Mouse (Mus musculus) thymus, postnatal 36 days (tissue): ENCODE results near the gene Rtn4rl1.
A peak's percentile ranks its signal among the peaks of the same experiment; 100 is the strongest.
"Not testable (repeated sequence)": the region's sequence is repeated elsewhere in the genome, so short reads cannot be mapped to it uniquely, and the experiment has no call there.

Experiments
- DNase-seq, 2 experiments: peaks; one replicate each; pipeline ENCODE4 v3.0.0; 2022; ENCODE audit warnings: mixed read lengths in 2 of 2

The Rtn4rl1 gene

DNA sequence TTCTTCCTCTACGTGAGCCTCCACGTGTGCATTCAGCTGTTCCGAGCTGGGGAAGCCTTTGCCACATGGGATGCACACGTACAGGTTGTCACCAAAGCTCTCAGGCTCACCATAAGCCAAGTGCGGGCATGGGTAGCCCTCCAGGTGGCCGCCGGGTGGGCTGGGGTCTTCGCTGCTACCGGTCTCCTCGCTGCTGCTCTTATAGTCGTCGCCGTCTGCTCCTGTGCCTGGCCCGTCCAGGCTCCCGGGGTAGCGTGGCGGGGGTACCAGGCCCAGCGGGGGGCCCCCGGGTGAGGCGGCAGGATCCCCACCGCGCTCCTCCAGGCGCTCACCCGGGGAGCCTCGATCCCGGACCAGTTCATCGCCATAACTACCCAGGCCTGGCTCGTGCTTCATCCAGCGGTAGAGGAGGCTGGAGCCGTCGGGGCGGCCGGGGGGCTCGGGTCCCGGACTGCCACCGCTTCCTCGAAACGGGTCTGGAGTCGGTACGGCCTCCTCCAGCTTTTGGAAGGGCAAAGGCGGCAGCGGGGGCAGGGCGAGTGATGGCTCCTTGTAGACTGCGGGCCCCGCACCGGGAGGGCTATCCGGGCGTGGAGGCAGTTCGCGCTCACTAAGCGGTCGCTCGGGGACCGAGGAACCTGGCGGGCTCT, 27.3 kb upstream of the Rtn4rl1 start:
- peak in 1 of 2 experiments; percentile 37 for DNase-seq

DNA sequence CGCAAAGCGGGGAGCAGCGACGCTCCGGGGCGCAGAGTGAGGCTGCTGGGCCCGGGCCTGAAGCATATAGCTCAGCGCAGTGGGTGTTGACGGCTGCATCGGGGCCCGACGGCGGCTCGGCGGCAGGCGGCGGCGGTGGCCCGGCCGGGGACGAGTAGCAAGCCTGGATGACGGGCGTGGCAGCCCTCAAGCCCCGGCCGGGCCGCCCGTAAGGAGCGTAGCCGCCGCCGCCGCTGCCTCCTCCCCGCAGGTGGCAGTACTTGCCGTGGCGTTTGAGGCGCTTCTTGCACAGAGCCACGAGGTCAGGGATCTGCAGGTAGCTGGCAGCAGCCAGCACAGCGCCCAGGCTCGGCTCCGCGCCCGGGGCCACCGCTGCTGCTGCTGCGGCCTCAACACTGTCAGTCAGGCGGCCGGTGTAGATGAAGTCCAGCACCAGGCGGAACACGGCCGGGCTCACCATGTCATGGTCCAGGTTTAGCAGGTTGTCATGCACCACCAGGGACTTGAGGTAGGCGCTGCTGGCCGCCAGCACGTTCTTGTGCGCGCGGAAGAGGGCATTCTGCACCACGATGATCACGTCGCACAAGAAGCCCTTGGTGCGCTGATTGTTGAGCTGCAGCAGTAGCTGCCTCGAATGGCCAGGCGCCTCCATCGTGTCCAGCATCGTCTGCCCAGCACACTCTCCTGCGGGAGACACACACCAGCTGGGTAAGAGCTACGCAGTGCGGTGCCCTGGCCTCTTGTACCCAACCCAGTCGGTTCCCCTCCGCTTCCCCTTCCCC, 26.5 kb upstream of the Rtn4rl1 start:
- peak; percentile 51 to 60 for DNase-seq

DNA sequence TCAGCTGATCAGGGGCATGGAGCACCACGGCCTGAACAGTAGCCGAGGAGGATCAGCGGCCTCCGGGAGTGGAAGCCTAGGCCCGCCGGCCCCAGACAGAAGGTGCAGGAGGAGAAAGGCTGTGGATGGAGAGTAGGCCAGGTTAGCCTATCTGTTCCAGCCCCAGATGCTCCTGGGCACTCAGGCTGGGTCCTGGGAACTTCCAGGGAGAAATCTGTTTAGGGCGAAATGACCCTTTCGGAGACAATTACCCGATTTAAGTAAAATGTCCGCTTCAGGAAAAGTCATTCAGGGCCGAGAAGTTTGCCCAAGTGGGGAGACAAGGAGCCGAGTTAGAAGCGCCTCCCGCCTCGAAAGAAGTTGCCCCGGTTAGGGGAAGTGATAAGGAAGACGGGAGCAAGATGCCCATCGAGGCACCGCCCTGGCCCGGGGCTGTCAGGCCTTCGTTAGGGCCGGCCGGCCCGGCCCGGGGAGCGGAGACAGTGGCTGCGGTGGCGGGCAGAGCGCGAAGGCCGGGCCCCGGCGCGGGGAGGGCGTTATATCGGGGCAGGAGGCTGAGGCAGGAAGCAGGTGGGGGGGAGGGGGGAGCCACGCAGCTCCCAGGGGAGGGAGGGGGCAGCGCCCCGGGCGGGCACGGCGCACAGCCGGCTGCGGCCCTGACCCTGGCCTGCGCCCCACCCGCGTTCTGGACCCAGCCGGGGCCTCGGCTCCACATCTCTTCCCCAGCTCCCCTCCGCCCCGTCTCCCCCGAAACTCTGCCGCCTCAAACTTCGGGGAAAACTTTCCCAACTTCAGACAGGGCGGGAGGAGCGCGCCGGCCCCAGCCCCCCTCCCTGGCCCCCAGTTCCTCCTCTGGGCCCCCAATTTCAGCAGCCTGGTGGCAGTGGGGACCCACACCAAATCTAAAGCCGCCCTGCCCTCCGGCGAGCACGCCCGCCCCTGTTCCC, 25.7 kb upstream of the Rtn4rl1 start:
- peak; percentile 29 to 52 for DNase-seq

DNA sequence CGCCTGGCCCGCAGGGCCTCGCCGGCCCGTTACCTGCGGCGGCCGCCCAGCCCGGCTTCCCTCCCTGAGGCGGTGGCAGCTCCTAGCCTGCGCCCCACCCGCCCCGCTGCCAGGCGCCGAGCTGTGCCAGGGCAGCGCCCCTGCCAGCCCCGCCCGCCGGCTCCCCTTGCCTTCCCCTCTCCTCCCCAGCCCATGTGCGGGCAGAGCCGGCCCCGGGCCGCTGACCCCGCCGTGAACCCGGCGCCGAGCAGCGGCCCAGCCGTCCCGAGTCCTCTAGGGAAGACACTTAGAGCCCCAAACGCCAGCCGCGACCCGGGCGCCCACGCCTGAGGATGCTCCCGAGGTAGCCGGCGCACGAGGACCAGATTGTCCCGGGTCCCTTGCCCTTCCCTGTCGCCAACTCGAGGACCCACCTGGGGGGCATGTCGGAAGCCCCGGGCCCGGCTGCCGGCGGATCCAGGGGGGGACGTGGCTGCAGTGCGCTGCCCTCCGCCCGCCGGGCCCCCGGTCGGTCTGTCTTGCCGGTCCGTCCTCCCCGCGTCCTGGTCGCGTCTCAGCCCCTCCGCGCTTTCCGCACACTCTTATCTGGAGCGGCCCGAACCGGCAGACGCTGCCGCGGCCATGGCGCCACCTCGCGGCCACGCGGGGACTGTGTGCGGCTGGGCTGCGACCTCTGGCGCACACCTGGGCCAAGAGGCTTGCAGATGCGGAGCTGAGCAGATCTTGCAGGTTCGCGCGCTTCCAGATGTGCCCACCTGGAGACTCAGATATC, 24.8 kb upstream of the Rtn4rl1 start:
- DNase-seq, result peak; percentile 84 to 85

DNA sequence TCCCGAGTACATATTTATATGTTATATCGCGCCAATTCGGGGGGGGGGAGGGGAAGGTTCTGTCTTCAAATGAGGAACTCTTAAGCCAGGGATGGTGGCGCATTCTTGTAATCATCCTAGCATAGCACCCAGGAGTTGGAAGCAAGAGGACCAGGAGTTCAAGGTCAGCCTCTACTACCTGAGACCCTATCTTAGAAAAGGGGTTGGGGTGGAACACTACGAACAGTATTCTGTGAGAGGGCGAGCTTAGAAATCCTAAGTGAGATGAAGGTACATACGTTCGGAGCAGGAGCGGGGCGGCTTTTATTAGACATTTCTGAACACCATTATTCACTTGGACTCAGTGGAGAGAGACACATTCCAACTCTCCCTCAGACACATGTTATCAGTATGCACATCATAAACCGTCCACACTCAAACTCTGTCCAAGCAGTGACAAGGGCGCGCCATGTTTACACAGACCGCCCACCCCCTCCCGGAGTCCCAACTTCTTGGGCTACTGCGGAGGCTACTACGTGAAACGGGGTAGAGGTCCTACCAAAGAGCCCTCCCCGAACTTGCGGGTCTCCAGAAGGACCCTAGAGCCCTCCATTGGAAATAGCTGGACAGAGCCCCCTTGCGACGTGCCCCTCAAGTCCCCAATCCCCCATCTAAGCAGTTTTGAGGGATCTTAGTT, 24.0 kb upstream of the Rtn4rl1 start, which contains the start of gene Hic1:
TSS of gene Hic1 (minus strand) at position 115 of the 676 bp plus-strand sequence.
- DNase-seq, result no peak

DNA sequence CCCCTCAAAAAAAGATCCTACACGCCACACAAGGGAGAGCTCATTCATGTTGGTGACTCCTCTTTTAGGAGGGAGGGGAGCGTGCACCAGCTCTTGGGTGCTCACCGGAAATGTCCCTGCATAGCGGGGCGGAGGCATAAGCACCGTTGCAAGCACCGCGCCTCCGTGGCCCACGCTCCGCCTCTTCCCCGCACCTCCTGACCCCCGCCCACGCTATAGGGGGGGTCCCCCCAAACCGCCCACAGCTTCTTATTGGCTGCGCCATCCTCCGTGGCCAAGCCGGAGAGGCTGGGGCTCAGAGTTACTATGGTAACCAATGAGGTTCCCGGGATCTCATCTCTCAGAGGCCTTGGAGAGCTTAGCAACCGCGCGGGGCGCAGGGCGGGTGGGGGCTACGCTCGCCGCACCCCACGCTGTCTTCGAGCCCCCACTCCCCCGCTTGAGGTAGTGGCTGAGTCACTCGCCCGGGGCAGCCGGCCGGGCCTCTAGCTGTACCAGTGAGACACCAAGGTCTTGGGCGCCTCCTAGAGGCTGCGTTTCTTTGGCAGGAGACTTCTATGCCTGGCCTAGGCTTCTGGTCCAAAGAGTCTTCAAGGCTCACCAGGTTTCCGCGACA, 23.3 kb upstream of the Rtn4rl1 start:
- DNase-seq, result peak; percentile 85 to 89

DNA sequence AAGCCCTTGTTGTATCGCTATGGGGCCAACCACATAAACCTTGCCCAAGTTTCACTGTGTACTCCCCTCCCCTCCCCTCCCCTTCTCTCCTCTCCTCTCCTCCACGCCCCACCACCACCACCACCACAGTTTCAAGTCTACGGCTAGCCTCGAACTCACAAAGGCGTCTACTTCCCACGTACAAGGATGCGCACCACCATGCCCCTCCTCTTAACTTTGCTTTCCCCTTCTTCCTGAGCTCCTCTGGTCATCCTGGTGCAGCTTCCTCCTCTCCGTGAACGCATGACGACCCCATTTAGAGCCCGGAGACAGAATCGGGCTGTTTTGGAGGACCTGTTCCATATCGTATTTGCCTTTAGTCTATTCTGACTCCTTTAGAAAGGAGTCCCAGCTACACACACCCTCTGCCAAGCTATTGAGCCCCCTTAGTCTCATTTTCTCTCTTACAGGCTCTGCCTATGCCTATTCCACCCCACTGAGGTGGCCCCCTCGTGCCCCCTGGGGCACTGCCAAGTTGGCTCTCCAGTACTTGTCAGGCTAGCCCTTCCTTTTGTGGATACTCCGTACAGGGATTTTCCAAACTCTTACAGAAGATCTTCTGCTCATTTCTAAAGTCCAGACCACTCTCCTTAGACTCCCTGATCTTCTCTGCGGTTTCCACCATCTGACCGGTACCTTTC, 22.3 kb upstream of the Rtn4rl1 start:
- DNase-seq, result no peak

DNA sequence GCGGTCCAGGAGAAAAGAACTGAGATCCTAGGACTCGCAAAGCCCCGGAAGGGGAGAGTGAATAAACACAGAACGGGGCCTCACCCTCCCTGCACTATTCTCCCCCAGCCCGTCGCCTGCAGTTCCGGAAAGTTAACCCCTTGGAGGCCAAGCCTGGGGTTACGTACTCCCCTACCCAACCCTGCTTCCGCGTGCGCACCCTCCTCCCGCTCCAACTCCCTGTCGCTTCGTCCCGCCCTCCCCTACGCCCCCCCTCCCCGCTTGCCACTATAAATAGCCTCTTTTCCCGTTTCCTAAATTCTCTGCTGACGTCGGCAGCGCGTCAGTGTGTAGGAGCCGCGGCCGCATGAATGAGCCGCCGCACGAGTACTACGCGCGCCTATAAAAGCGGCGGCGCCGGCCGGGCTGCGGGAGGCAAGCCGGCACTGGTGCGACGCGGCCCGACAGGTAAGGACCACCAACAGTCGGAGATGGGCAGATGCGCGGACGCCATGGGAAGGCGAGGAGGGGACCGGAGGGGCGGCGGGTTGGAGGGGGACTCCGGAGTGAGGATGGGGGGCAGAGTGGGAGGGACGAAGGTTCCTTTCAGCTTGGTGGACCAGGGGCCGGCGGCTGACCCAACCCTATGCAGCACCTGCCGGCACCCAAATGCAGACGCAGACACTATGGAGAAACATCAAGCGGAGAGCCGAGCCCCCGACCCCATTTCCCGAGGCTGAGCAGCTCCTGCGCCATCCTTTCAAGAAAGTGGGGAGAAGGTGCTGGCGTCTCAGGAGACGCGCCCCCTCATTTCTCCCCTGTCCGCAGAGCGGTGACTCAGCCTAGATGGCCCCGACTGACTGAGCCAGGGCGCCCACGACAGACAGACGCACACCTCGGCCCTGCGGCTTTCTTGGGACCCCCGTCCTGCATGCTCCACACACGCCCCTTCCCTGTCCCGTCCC, 21.2 kb upstream of the Rtn4rl1 start:
- peak; percentile 37 to 68 for DNase-seq

DNA sequence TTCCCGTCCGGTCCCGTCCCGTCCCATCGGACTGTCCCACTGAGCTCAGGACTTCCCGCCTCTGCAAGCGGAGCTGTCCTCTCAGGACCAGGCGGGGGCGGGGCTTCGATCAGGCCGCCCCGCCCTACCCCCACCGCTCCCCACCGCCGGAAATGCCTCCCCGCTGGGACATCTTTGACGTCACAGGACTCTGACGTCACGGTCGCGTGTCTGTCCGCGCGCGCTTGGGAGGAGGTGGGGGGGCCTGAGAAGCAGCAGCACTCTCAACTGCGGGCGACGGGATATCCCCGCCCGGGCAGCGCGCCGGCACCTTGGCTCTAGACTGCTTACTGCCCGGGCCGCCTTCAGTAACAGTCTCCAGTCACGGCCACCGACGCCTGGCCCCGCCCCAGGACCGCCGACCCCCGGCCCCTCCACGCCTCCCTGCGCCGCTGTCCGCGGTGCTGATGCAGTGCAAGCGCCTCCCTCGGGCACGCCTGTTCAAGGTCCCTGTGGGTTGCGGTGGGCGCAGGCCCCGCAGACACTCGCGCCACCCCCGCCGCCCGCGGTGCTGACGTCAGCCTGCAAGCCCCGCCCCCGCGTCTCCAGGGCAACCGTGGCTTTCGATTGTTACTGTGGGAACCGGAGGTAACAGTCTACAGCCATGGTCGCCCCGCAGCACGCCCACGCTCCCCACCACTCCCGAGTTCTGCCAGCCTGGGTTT, 20.3 kb upstream of the Rtn4rl1 start:
- DNase-seq, result peak; percentile 89 to 91

DNA sequence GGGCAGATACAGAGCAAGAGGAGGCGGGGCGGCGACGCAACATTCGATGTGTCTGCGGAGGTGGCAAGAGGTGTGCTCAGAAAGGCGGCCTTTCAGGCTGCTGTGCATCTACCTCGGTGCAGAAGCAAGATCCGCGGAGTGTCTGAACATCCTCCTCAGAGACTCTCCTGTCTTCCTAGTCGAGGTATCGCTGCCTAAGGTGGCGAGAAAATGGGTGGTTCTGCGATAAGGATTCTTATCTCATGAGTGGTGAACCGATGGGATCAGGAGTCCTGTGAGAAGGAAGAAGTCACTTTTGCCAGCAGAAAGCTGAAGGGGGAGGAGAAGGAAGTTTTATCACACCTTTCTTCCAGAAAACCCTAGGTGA, 19.8 kb upstream of the Rtn4rl1 start:
- no peak for DNase-seq

DNA sequence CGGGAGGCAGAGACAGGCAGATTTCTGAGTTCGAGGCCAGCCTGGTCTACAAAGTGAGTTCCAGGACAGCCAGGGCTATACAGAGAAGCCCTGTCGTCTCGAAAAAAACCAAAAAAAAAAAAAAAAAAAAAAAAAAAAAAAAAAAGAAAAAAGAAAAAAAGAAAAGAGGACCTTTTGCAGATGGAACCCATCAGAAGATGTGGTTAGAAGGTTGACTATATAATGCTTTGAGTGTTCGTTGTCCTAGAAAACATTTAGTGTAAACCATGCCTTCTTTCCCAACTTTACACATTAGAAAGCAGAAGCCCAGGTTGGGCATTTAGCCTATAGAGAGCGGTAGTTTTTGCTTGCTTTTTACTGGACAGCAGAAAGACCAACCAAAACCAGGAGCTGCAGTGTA, 19.0 kb upstream of the Rtn4rl1 start:
- DNase-seq, result not testable (repeated sequence)

DNA sequence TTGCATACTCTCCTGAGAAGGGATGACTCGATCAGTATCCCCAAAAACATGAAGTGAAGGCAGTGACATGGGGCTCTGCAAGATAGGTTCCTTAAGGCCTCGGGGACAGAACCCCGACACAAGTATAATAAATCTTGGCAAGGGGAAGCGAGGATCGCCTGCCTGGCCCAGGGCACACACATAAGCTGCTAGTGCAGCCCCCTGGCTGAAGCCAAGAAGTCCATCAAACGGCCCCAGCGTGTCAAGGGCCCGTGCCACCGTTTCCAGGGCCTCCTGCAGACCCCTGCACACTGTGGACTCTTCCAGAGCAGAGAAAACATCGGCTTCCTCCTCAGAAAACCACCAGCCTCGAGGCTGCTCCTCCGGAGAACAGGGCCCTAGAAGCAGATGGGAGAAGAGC, 15.6 kb upstream of the Rtn4rl1 start:
- DNase-seq, result peak in 1 of 2 experiments; percentile 35

DNA sequence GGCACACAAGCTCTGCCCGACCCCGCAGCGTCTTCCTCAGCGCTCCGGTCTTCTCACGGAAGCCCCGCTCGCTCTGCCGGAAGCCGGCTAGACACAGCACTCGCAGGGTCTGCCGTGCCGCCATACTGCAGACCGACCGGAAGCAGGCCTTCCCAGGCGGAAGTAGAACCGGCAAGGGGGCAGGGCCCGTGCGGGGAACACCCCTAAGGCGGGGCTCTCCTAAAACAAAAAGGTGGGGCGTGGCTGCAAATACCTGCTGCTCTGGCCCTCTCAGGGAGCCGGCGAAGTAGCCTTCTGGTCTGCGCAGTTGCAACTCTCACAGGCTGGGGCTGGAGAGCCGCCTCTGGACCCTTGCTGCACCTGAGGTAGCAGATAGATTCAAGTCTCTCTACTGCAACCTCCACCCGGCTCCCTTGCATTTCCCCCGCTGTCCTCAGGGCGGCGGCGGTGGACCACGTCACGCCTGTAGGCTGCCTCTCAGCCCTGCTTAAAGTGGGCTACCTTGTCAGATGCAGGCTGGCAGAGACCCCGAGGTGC, 14.8 kb upstream of the Rtn4rl1 start, which contains the start of gene Ovca2:
TSS of gene Ovca2 (minus strand) at position 164 of the 537 bp plus-strand sequence.
- DNase-seq, result peak; percentile 92 to 95

DNA sequence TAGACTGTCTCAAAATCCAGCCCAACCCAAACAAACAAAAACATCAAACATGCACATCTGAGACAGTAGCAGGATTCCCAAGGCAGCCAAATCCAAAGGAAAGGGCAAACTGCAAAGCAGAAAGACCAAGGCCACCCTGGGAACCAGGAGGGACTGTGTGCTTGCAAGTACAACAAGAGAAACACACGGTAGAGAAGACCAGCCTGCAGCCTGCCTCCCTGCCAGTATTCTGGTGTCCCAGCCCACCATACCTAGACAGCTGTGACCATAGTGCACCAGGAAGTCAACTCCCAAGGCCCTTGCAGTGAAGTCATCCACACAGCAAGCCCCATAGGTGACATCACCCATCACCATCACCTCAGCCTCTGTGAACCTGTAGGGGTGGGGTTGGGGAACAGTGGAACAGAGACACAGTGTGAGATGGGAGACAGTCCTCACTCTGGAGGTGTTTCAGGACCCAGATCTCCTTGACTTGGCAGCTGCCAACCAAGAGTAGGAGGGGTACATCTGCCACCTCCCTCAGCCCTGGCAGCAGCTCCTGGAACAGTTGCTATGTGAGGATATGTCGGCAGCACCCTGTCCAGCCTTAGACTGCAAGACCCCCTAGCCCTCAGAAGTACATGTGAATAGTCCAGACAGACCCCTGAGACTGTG, 9.5 kb upstream of the Rtn4rl1 start:
- no peak for DNase-seq

DNA sequence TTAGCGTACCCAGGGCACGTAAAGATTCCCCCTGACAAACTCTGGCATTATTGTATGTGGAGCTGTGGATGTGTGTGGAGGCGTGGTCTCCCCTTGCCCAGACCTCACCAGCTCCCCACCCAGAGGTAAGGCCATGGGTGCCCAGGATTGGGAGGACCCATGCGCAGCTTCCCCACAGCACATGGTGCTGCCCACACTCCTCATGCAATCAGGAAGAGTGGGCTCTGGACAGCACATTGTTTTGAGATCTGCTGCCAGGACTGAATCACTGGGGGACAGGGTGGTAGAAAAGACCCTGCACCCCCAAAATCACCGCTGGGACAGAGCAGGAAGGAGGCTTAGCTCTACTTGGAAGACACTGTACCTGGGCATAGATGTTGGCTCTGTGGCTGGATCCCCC, 9.0 kb upstream of the Rtn4rl1 start:
- no peak for DNase-seq

DNA sequence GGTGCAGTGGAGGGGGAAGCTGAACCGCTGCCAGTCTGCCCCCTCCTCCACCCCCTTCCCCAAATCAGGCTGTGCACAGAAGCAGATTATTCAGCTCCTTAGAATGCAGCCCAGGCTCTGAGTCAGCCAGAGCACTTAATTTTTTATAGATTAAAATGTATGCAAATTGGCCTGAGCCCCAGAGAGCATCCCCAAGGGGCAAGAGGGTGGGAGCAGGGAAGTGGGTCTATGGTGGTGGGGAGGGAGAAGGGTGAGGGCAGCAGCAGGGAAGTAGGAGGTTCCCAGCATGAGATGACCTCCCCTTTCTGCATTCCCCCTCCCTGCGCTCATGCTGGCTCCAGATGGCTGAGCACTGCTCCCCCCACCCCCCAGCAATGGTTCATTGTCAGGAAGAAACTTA, 8.6 kb upstream of the Rtn4rl1 start:
- no peak for DNase-seq

DNA sequence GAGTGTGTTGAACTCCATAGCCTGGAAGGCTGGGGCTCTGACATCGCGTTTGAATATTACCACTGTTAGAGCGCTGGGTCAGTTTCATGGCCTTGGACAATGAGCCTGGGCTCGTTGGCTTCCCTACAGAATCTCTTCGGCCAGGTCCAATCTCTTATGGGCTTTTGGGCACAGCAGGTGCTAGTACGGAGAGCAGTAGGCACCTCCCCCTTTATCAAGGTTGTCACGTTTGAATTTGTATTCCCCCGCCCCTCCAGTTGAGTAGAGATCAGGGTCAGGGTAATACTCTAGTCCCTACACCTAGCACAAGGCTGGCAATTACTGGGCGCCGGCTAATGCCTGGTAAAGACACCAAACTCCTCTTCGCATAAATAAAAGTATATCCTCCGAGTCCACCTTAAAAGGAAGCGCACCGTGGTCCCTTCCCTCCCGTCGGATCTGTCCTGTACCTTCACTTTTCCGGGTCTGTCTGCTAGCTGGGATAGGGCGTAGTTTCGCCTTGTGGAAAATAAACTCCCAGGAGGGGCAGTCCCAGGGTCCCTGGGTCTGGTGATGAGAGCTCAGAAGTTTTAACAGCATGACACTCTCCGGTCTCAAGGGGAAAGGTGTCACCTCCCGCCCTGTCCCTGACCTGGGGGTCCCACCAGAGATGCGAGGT, 3.7 kb upstream of the Rtn4rl1 start:
- no peak for DNase-seq
